Mouse (Mus musculus) megakaryocyte progenitor cell, adult 5-6 weeks (primary cell): ENCODE measurements at regions not wholly inside any gene's neighbourhood (a gene's known extent, or its start where the extent isn't known, plus 50 kb on each side); places are given as distances from the start of the nearest gene placed in this dataset.
"Not testable (repeated sequence)": the region's sequence is repeated elsewhere in the genome, so short reads cannot be mapped to it uniquely, and the experiment has no call there.

Source experiments
- ATAC-seq: replicated peaks from 2 replicates; pipeline ENCODE4 v1.8.0; 2016; ENCODE audit warnings: mild to moderate bottlenecking, moderate TSS enrichment, inconsistent platforms; ENCODE audit not compliant: poor library complexity

DNA sequence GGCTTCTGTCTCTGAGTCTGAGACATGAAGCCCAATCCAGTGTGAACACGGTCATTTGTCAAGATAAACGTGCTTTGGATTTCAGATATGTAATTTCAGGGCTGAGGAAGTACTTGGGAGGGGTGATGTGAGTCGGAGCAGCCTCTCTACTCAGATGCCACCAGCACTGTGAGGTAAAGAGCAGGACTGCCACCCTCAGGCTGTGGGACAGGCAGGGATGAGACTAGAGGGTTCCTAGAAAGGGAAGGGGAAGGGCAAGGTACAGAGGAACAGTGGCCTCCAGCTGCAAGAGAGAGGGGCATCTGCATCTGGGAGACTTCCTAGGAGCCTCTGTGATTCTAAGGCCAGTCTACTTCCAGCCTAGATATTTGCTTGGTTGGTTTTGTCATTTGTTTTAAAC lies 78.7 kb upstream of the Csrp2 start:
- peak; percentile 39; the same call in 1 of the 2 replicates for ATAC-seq

GRCm38 (mm10) chr10:110841670-110842069 lies 77.9 kb upstream of the Csrp2 start:
- ATAC-seq: no peak

GRCm38 (mm10) chr10:110854663-110855163 lies 64.9 kb upstream of the Csrp2 start:
- not testable (repeated sequence) for ATAC-seq

GRCm38 (mm10) chr10:110855645-110856383 lies 63.8 kb upstream of the Csrp2 start:
- ATAC-seq: not testable (repeated sequence)

DNA sequence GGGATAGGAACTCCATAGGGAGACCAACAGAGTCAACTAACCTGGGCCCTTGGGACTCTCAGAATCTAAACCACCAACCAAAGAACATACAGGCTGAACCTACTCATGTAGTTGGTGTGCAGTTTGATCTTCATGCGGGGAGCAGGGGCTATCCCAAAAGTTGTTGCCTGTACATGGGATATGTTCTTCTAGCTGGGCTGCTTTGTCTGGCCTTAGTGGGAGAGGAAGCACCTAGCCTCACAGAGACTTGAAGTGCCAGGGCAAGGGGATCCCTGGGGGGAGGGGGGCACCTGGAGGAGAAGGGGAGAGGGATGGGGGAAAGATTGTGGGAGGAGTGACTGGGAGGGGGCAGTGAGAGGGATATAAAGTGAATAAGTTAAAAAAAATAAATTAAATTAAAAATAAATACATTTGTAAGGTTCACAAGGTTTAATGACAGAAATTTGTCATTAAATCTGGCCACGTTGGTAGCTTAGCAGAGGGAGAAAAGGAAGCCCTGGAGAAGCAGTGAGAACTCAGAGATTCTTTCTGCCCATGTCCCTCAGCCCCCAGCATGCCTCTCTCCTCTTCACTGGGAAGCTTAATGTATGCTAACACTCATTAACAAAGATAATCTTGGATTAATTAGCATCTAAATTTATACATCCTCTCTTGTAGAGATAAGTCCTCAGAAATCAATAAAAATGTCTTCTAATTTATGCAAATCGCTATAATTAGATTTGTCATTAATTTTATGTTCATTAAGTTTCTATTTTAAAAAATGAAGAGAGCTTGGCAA lies 62.1 kb upstream of the Csrp2 start:
- no peak for ATAC-seq

DNA sequence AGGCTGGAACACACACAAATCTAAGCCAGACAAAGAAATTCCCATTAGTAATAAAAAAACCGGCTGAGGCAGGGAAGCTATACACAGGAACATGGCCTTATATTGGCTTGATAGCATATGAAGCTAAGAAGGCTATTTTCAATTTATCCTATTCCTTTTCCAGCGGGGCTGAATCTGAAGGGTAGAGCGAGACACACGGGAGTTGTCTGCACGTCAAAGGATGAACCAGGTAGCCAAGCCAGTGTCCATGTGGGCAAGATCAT lies 61.6 kb upstream of the Csrp2 start:
- ATAC-seq: no peak

DNA sequence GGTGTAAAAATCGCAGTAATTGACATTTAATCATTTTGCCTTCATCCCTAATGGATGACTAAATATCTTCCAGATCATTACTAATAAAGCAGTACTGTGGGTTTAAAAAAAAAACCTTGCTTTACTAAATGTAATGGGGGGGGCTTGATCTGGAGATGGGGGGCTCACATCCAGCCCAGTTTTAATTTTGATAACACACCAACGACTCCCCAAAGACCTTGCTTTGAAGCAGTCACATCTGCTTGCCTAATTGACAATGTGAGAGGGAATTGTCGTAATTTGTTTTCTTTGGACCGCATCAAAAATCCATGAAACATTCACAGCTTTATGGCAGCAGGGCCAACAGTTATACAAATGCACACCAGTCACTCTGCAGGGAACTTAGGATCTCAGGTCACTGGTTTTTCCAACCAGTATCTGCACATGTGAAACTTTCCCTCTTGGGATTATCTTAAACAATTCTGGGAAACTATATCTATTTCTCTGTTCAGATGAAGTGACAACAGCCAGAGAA lies 61.1 kb upstream of the Csrp2 start:
- no peak for ATAC-seq

DNA sequence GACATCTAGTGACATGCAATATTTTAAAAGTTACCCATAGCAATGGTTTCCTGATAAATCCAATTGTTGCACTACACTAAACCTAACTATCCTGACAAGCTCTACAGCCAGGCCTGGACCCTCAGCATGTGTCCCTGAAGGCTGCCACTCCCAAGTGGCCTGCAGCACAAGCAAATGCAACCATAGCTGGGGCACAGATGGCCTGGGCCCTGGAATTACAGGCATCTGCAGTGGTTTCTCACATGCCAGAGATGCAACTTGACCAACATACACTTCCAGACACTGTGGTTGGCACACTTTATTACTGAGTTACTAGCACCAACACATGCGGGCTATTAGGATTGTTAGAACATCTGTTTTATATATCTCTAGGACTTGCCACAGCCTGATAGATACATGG lies 60.3 kb upstream of the Csrp2 start:
- no peak for ATAC-seq
